Mouse (Mus musculus): ENCODE measurements around the gene Fam216a. TPM values are rescaled to one million over a fixed set of nuclear protein-coding genes. Genes with fewer than 3 reads are reported as not detected.

The Fam216a gene
- polyA plus RNA-seq, 1 experiment = 94.8 TPM

- 83% methylated on average over 19 of the region's 19 CpGs for WGBS
- no peak for DNase-seq
- H3K4me3 ChIP-seq (replicated peaks; ENCODE audit: insufficient read depth, low read depth, low read length) = no peak overlapping the region
- no peaks in the 10 kb centered on the region for H3K27me3 ChIP-seq (ENCODE audit: control insufficient read depth, insufficient read depth, low read length)
- TF ChIP-seq CTCF (IDR thresholded peaks at IDR 0.05; ENCODE audit: borderline replicate concordance, insufficient read depth, low read depth, low read length) (no peak), POLR2A (IDR thresholded peaks at IDR 0.05; ENCODE audit: borderline replicate concordance, insufficient read depth, low read length) (no peak)
- no peak overlapping the region for H3K27ac ChIP-seq (ENCODE audit: insufficient read depth, low read length)
- H3K4me1 ChIP-seq (ENCODE audit: control insufficient read depth, insufficient read depth, low read length) = no peaks in the 10 kb centered on the region; the same call in 1 of the 2 replicates
These were observed 37.8 kb upstream of the Fam216a start for GRCm38 (mm10) chr5:122409692-122410645.

DNA sequence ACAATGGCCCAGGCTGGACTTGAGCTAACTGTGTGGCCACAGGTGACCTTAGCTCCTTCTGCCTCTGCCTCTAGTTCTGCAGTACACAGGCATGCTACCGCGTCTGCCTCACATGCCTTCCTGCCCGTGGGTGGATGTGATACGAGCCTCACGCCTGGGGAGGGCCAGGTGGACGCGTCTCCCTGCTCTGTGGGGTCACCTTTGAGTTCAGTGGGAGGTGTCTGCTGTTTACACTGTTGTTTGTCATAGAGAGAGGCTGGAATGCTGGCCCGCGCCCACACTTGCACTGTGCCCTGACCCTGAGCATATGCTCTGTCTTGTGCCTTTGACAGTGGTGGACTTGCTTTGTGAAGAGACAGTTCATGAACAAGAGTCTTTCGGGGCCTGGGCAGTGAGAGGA lies 33.4 kb upstream of the Fam216a start:
- no peak for DNase-seq
- peaks cover 15% of the 10 kb centered on the region; the same call in 1 of the 2 replicates for H3K4me1 ChIP-seq (ENCODE audit: control insufficient read depth, insufficient read depth, low read length)
- H3K27me3 ChIP-seq (ENCODE audit: control insufficient read depth, insufficient read depth, low read length) = no peaks in the 10 kb centered on the region
- H3K27ac ChIP-seq (ENCODE audit: insufficient read depth, low read length) = no peak overlapping the region
- H3K4me3 ChIP-seq (replicated peaks; ENCODE audit: insufficient read depth, low read depth, low read length) = no peak overlapping the region
- 77% methylated on average over 10 of the region's 10 CpGs for WGBS
- TF ChIP-seq CTCF (IDR thresholded peaks at IDR 0.05; ENCODE audit: borderline replicate concordance, insufficient read depth, low read depth, low read length) = no peak
- TF ChIP-seq POLR2A (IDR thresholded peaks at IDR 0.05; ENCODE audit: borderline replicate concordance, insufficient read depth, low read length) = no peak

- WGBS = 53% methylated on average over 12 of the region's 12 CpGs
These were observed 31.2 kb upstream of the Fam216a start for GRCm38 (mm10) chr5:122403362-122403761.

DNA sequence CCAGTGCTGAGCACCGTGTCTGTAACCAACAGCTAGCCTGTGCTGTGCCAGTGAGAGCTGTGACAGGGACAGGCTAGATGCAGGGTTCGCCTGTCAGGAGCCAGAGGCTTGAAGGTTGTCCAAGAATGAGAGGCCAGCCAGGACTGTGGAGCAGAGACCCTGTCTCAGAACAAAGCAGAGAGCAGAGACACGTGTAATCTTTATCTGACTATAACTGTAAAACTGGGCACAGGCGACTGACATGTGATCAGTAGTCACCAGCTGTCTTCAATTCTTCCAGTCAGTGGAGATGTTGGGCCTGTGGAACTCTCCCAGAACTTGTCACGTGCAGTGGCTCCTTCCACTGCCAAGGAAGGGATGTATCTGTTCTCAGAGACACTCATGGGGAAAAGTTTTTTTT lies 30.6 kb upstream of the Fam216a start:
- no peak overlapping the region for H3K27ac ChIP-seq (ENCODE audit: insufficient read depth, low read length)
- H3K4me3 ChIP-seq (replicated peaks; ENCODE audit: insufficient read depth, low read depth, low read length) = no peak overlapping the region
- H3K27me3 ChIP-seq (ENCODE audit: control insufficient read depth, insufficient read depth, low read length) = no peaks in the 10 kb centered on the region
- DNase-seq = peak in 1 of 2 experiments; percentile 45
- WGBS = 15% methylated on average over 5 of the region's 5 CpGs
- TF ChIP-seq POLR2A (IDR thresholded peaks at IDR 0.05; ENCODE audit: borderline replicate concordance, insufficient read depth, low read length) (no peak), CTCF (IDR thresholded peaks at IDR 0.05; ENCODE audit: borderline replicate concordance, insufficient read depth, low read depth, low read length) (no peak)
- H3K4me1 ChIP-seq (ENCODE audit: control insufficient read depth, insufficient read depth, low read length) = peaks cover 15% of the 10 kb centered on the region; the same call in 1 of the 2 replicates

More at GRCm38 (mm10) chr5:122403362-122403761, 31.2 kb upstream of the Fam216a start:
- H3K4me1 ChIP-seq (ENCODE audit: control insufficient read depth, insufficient read depth, low read length) = peaks cover 15% of the 10 kb centered on the region; the same call in 1 of the 2 replicates
- no peak for DNase-seq
- no peak overlapping the region for H3K27ac ChIP-seq (ENCODE audit: insufficient read depth, low read length)
- H3K4me3 ChIP-seq (replicated peaks; ENCODE audit: insufficient read depth, low read depth, low read length) = no peak overlapping the region
- no peak for TF ChIP-seq POLR2A (IDR thresholded peaks at IDR 0.05; ENCODE audit: borderline replicate concordance, insufficient read depth, low read length)
- TF ChIP-seq CTCF (IDR thresholded peaks at IDR 0.05; ENCODE audit: borderline replicate concordance, insufficient read depth, low read depth, low read length) = no peak
- no peaks in the 10 kb centered on the region for H3K27me3 ChIP-seq (ENCODE audit: control insufficient read depth, insufficient read depth, low read length)

- DNase-seq = no peak
- no peak for TF ChIP-seq POLR2A (IDR thresholded peaks at IDR 0.05; ENCODE audit: borderline replicate concordance, insufficient read depth, low read length)
- no peak for TF ChIP-seq CTCF (IDR thresholded peaks at IDR 0.05; ENCODE audit: borderline replicate concordance, insufficient read depth, low read depth, low read length)
- H3K27ac ChIP-seq (ENCODE audit: insufficient read depth, low read length) = no peak overlapping the region
- H3K4me3 ChIP-seq (replicated peaks; ENCODE audit: insufficient read depth, low read depth, low read length) = no peak overlapping the region
- H3K4me1 ChIP-seq (ENCODE audit: control insufficient read depth, insufficient read depth, low read length) = peaks cover 15% of the 10 kb centered on the region; the same call in 1 of the 2 replicates
- WGBS = 47% methylated on average over 13 of the region's 13 CpGs
- H3K27me3 ChIP-seq (ENCODE audit: control insufficient read depth, insufficient read depth, low read length) = no peaks in the 10 kb centered on the region
These were observed 30.0 kb upstream of the Fam216a start for GRCm38 (mm10) chr5:122402160-122402559.

GRCm38 (mm10) chr5:122401303-122401640 lies 29.1 kb upstream of the Fam216a start:
- Histone ChIP-seq H3K27ac (ENCODE audit: insufficient read depth, low read length) (no peak overlapping the region), H3K27me3 (ENCODE audit: control insufficient read depth, insufficient read depth, low read length) (no peaks in the 10 kb centered on the region), H3K4me1 (ENCODE audit: control insufficient read depth, insufficient read depth, low read length) (peaks cover 15% of the 10 kb centered on the region; the same call in 1 of the 2 replicates), H3K4me3 (replicated peaks; ENCODE audit: insufficient read depth, low read depth, low read length) (no peak overlapping the region)
- 10% methylated on average over 8 of the region's 8 CpGs for WGBS
- DNase-seq = peak; percentile 77 to 87
- TF ChIP-seq CTCF (IDR thresholded peaks at IDR 0.05; ENCODE audit: borderline replicate concordance, insufficient read depth, low read depth, low read length) (peak; percentile 98), POLR2A (IDR thresholded peaks at IDR 0.05; ENCODE audit: borderline replicate concordance, insufficient read depth, low read length) (no peak)

DNA sequence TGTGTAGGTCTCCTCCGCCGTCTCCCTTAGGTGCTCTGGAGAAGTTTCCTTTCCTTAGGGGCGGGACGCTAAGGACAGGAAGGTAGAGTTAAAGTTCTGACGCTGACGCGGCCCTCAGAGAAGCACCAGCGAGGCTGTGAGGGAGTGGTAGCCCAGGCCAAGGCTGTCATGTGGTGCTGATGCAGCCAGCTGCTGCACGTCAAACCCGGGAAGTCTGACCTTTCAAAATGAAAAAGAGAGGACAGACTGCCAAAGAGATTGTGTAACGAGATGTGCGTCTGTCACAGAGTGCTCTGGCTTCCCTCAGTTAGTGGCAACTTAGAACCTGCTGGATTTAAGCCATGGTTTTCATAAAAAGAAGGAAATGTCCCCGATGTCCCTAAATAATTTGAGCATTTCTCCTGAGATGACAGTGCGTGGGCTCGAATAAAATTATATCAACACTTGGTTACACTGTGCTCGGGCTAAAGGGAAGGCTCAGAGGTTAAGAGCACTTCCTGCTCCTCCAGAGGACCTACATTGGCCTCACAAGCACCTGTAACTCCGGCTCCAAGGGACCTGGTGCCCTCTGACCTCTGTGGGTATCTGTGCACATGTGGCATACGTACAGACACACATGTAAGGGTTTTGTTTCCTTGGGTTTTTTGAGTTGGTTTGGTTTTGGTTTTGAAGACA lies 28.6 kb upstream of the Fam216a start:
- 69% methylated on average over 18 of the region's 18 CpGs for WGBS
- H3K4me3 ChIP-seq (replicated peaks; ENCODE audit: insufficient read depth, low read depth, low read length) = no peak overlapping the region
- TF ChIP-seq POLR2A (IDR thresholded peaks at IDR 0.05; ENCODE audit: borderline replicate concordance, insufficient read depth, low read length) (no peak), CTCF (IDR thresholded peaks at IDR 0.05; ENCODE audit: borderline replicate concordance, insufficient read depth, low read depth, low read length) (no peak)
- no peaks in the 10 kb centered on the region for H3K27me3 ChIP-seq (ENCODE audit: control insufficient read depth, insufficient read depth, low read length)
- H3K4me1 ChIP-seq (ENCODE audit: control insufficient read depth, insufficient read depth, low read length) = peaks cover 15% of the 10 kb centered on the region; the same call in 1 of the 2 replicates
- no peak overlapping the region for H3K27ac ChIP-seq (ENCODE audit: insufficient read depth, low read length)
- DNase-seq = no peak
